Comparison of ENCODE assay signal across 12 mouse cellular contexts in genomic region chr6:88133878-88134277, GRCm38 (mm10). TPM values are rescaled to one million over a fixed set of nuclear protein-coding genes. Genes with fewer than 3 reads are reported as not detected.
DNase-seq lines count a peak whose midpoint lies in the region; ATAC-seq lines count a peak whose summit lies in the region.
"Had no signal": no experiment of that assay in that cellular context is flagged by ENCODE, and none has a peak within 500 bp of the region (broad histone marks: within the 10 kb centered on the region; RNA-seq: fewer than 3 reads in every experiment).

No protein-coding gene starts in this region.

- no peak overlapping the region for H3K4me2 ChIP-seq in kidney, embryonic 14.5 days (replicated peaks; ENCODE audit: low read depth, low read length)
- H3K4me2 ChIP-seq in heart, embryonic 14.5 days (ENCODE audit: low read length): no peak overlapping the region
- H3K4me2 ChIP-seq in limb, embryonic 15.5 days: no peak overlapping the region
- H3K4me2 ChIP-seq: liver, embryonic 11.5 days had no signal

- H3K4me1 ChIP-seq in kidney, embryonic 14.5 days (ENCODE audit: control insufficient read depth, insufficient read depth, low read length): peaks cover 13% of the 10 kb centered on the region
- peaks cover 21 to 34% of the 10 kb centered on the region in 2 experiments for H3K4me1 ChIP-seq in heart, embryonic 14.5 days (ENCODE audit: control insufficient read depth in 2 of 2, insufficient read depth in 2 of 2, low read length in 2 of 2)
- H3K4me1 ChIP-seq in limb, embryonic 15.5 days: peaks cover 28% of the 10 kb centered on the region

- H3K9me3 ChIP-seq in kidney, embryonic 14.5 days (ENCODE audit: control insufficient read depth, low read length): no peaks in the 10 kb centered on the region
- no peaks in the 10 kb centered on the region for H3K9me3 ChIP-seq in heart, embryonic 14.5 days (ENCODE audit: control insufficient read depth, low read length)
- H3K9me3 ChIP-seq in limb, embryonic 15.5 days: no peaks in the 10 kb centered on the region

- no peaks in the 10 kb centered on the region for H3K27me3 ChIP-seq in kidney, embryonic 14.5 days (ENCODE audit: control insufficient read depth, insufficient read depth, low read length)
- H3K27me3 ChIP-seq in heart, embryonic 14.5 days (ENCODE audit: control insufficient read depth, insufficient read depth, low read length): peaks cover 54% of the 10 kb centered on the region
- no peaks in the 10 kb centered on the region for H3K27me3 ChIP-seq in limb, embryonic 15.5 days

- no peak overlapping the region for H3K4me3 ChIP-seq in kidney, embryonic 14.5 days (ENCODE audit: low read length)
- no peak overlapping the region for H3K4me3 ChIP-seq in heart, embryonic 14.5 days (ENCODE audit: control insufficient read depth in 1 of 2, insufficient read depth in 1 of 2, low read depth in 1 of 2, low read length in 2 of 2)
- H3K4me3 ChIP-seq in limb, embryonic 15.5 days: no peak overlapping the region
- H3K4me3 ChIP-seq: myocyte had no signal

- H3K9ac ChIP-seq in kidney, embryonic 14.5 days (ENCODE audit: low read depth, low read length): no peak overlapping the region
- no peak overlapping the region for H3K9ac ChIP-seq in heart, embryonic 14.5 days (ENCODE audit: low read length)
- no peak overlapping the region for H3K9ac ChIP-seq in limb, embryonic 15.5 days

- DNase-seq in kidney, adult 18-20 months: peak; percentile 24
- DNase-seq in heart, adult 8-10 months (ENCODE audit: low spot score): peak; percentile 81
- no peak for DNase-seq in frontal cortex, postnatal 36 days (ENCODE audit: low spot score in 2 of 2)
- DNase-seq in cerebellum, adult 8-10 months: no peak
- DNase-seq: adrenal gland, adult 2 months; thymus, adult 2 months had no signal

- 66% methylated on average over 6 of the region's 6 CpGs for WGBS in kidney, embryonic 14.5 days
- WGBS in heart, embryonic 14.5 days: 69% methylated on average over 6 of the region's 6 CpGs
- WGBS in limb, embryonic 15.5 days: 40% methylated on average over 6 of the region's 6 CpGs

- ATAC-seq in kidney, embryonic 14.5 days (ENCODE audit: low FRiP score, low TSS enrichment): no peak
- ATAC-seq in heart, embryonic 14.5 days (ENCODE audit: insufficient number of reproducible peaks, insufficient read depth, low FRiP score, low read depth): peak; percentile 55; the same call in 1 of the 2 replicates
- ATAC-seq in limb, embryonic 15.5 days (ENCODE audit: insufficient number of reproducible peaks, low FRiP score, low TSS enrichment, low read depth): 0 out of 2 replicates have a peak, but pooled peaks have one; percentile 42

- no peaks in the 10 kb centered on the region for H3K36me3 ChIP-seq in kidney, embryonic 14.5 days (ENCODE audit: control insufficient read depth, insufficient read depth, low read length)
- no peaks in the 10 kb centered on the region for H3K36me3 ChIP-seq in heart, embryonic 14.5 days (ENCODE audit: control insufficient read depth, insufficient read depth, low read length)
- H3K36me3 ChIP-seq in limb, embryonic 15.5 days: no peaks in the 10 kb centered on the region

- H3K27ac ChIP-seq in kidney, embryonic 14.5 days (ENCODE audit: low read depth, low read length): no peak overlapping the region
- H3K27ac ChIP-seq in heart, embryonic 14.5 days (replicated peaks in 1 of 2; ENCODE audit: control insufficient read depth in 1 of 2, insufficient read depth in 1 of 2, low read depth in 2 of 2, low read length in 2 of 2): no peak overlapping the region
- no peak overlapping the region for H3K27ac ChIP-seq in limb, embryonic 15.5 days

RNA-seq across cellular contexts. Expression of gene Rpn1, which starts 49.6 kb away (rescaled TPM):
- 294 and 402 TPM in 2 replicates for polyA plus RNA-seq in kidney, embryonic 14.5 days (2014; fragmentation: Nextera tagmentation; extraction: Ambion mirVana)
- total RNA-seq in heart, adult 8-10 months (2022): 100 to 1,000 TPM in 3 of 4 experiments, 10 to 100 TPM in 1; 92.5 to 117 (median 111) TPM
- 179 and 180 TPM in 2 replicates for polyA plus RNA-seq in heart, embryonic 14.5 days (2014; fragmentation: Nextera tagmentation; extraction: Ambion mirVana)
- polyA plus RNA-seq in limb, embryonic 15.5 days (2015; fragmentation: Nextera tagmentation; extraction: Ambion mirVana): 424 and 437 TPM in 2 replicates

RNA-seq across cellular contexts. Expression of gene Gata2, which starts 59.8 kb away (rescaled TPM):
- polyA plus RNA-seq in kidney, embryonic 14.5 days (2014; fragmentation: Nextera tagmentation; extraction: Ambion mirVana): 27.2 and 44.6 TPM in 2 replicates
- 10 to 100 TPM; 13.5 to 20.0 (median 17.4) TPM for total RNA-seq in heart, adult 8-10 months (2022)
- 12.5 and 18.6 TPM in 2 replicates for polyA plus RNA-seq in heart, embryonic 14.5 days (2014; fragmentation: Nextera tagmentation; extraction: Ambion mirVana)
- polyA plus RNA-seq in limb, embryonic 15.5 days (2015; fragmentation: Nextera tagmentation; extraction: Ambion mirVana): 21.8 and 21.9 TPM in 2 replicates
- total RNA-seq: CH12.LX had no signal

Comparison
In these comparisons a context has a peak if more than half of its experiments do, and no peak if none do; other contexts are left out.
1. DNase-seq: peak in kidney, adult 18-20 months (single experiment) and heart, adult 8-10 months (single experiment); none in frontal cortex, postnatal 36 days (0 of 2) and cerebellum, adult 8-10 months (single experiment).